Mouse (Mus musculus) liver, embryonic 13.5 days (tissue): ENCODE results near the gene Ints5. TPM values are rescaled to one million over a fixed set of nuclear protein-coding genes. Genes with fewer than 3 reads are reported as not detected.
"Not testable (repeated sequence)": the region's sequence is repeated elsewhere in the genome, so short reads cannot be mapped to it uniquely, and the experiment has no call there.

Experiments
- ATAC-seq: fragments of 200-750 bp; cut with Nextera tagmentation; 2 replicates; pipeline ENCODE4 v1.8.0; 2017; ENCODE audit warnings: low read depth, mild to moderate bottlenecking, moderate number of reproducible peaks, moderate library complexity
- DNase-seq: peaks from one replicate; pipeline ENCODE4 v3.0.0; 2022
- H3K27ac ChIP-seq: fragments of 300-500 bp; sonication (generic); 2 replicates; pipeline ENCODE4 v1.5.1; 2015; ENCODE audit warnings: moderate library complexity, mild to moderate bottlenecking, inconsistent platforms
- H3K27me3 ChIP-seq: fragments of 300-500 bp; sonication (generic); 2 replicates; pipeline ENCODE4 v1.6.1; 2015; ENCODE audit warnings: mild to moderate bottlenecking, inconsistent platforms
- H3K36me3 ChIP-seq: fragments of 300-500 bp; sonication (generic); 2 replicates; pipeline ENCODE4 v1.6.1; 2015; ENCODE audit warnings: mild to moderate bottlenecking, inconsistent platforms
- H3K4me1 ChIP-seq: fragments of 300-500 bp; sonication (generic); replicated peaks from 2 replicates; pipeline ENCODE4 v1.6.1; 2015; ENCODE audit warnings: inconsistent platforms
- H3K4me2 ChIP-seq: fragments of 300-500 bp; sonication (generic); 2 replicates; pipeline ENCODE4 v1.6.1; 2015; ENCODE audit warnings: inconsistent platforms, mild to moderate bottlenecking, moderate library complexity
- H3K4me3 ChIP-seq: fragments of 300-500 bp; sonication (generic); replicated peaks from 2 replicates; pipeline ENCODE4 v1.5.1; 2015; ENCODE audit warnings: mild to moderate bottlenecking, inconsistent platforms
- H3K9ac ChIP-seq: fragments of 300-500 bp; sonication (generic); 2 replicates; pipeline ENCODE4 v1.6.1; 2015; ENCODE audit warnings: mild to moderate bottlenecking, inconsistent platforms
- H3K9me3 ChIP-seq: fragments of 300-500 bp; sonication (generic); replicated peaks from 2 replicates; pipeline ENCODE4 v1.6.1; 2016; ENCODE audit warnings: inconsistent platforms
- WGBS: fragments of 180-500 bp; shearing (Covaris S2); methylation state at CpG from one replicate; pipeline ENCODE4 v1.1.7; 2015; ENCODE audit not compliant: insufficient replicate concordance; 5-methylcytosine and 5-hydroxymethylcytosine counted together
- polyA plus RNA-seq: library from polyadenylated mRNA; unstranded; fragments of >200 nt; fragmentation: Nextera tagmentation; extraction: Ambion mirVana; gene quantifications from 2 replicates; pipeline ENCODE4 v1.2.1, GENCODE M21; 2015

Ints5 gene
- polyA plus RNA-seq, 1 experiment from 2014 or later: 26.1 TPM

- peaks cover 49% of the 10 kb centered on the region for H3K4me1 ChIP-seq
- H3K9me3 ChIP-seq, ATAC-seq, H3K27me3 ChIP-seq, DNase-seq: not testable (repeated sequence)
- WGBS: 62% methylated on average over 3 of the region's 3 CpGs
- peak overlapping the region; percentile 98 for H3K9ac ChIP-seq
- peak overlapping the region; percentile 92 for H3K27ac ChIP-seq
- H3K36me3 ChIP-seq: peaks cover 25% of the 10 kb centered on the region
- H3K4me3 ChIP-seq: peak overlapping the region; percentile 99
- H3K4me2 ChIP-seq: peak overlapping the region; percentile 85
Measured at GRCm38 (mm10) chr19:8870381-8870780, 22.4 kb upstream of the Ints5 start.

- Histone ChIP-seq H3K4me2 (peak overlapping the region; percentile 85), H3K27me3 (no peaks in the 10 kb centered on the region), H3K4me1 (peaks cover 49% of the 10 kb centered on the region), H3K9me3 (no peaks in the 10 kb centered on the region), H3K4me3 (peak overlapping the region; percentile 99), H3K27ac (peak overlapping the region; percentile 92), H3K9ac (peak overlapping the region; percentile 98), H3K36me3 (peaks cover 29% of the 10 kb centered on the region)
- WGBS: 21% methylated on average over 9 of the region's 9 CpGs
- DNase-seq: no peak
- no peak; the same call in none of the 2 replicates for ATAC-seq
Measured at GRCm38 (mm10) chr19:8870838-8871237, 22.0 kb upstream of the Ints5 start.

GRCm38 (mm10) chr19:8871267-8872186, 21.3 kb upstream of the Ints5 start, which contains the start of gene Ubxn1:
TSS of gene Ubxn1 (plus strand) at chr19:8871496.
- Histone ChIP-seq H3K9ac (peak within 1 kb of the TSS; percentile 98), H3K4me3 (peak within 1 kb of the TSS; percentile 99), H3K36me3 (peaks cover 36% of the 10 kb centered on the region), H3K4me1 (peaks cover 49% of the 10 kb centered on the region), H3K27ac (peak within 1 kb of the TSS; percentile 92), H3K9me3 (no peaks in the 10 kb centered on the region), H3K27me3 (no peaks in the 10 kb centered on the region), H3K4me2 (peak within 1 kb of the TSS; percentile 85)
- DNase-seq: peak; percentile 97
- peak; percentile 95 for ATAC-seq
- under 1% methylated on average over 59 of the region's 59 CpGs for WGBS

- peak overlapping the region; percentile 98 for H3K9ac ChIP-seq
- 62% methylated on average over 10 of the region's 10 CpGs for WGBS
Measured at GRCm38 (mm10) chr19:8872266-8872840, 20.5 kb upstream of the Ints5 start.

GRCm38 (mm10) chr19:8875031-8875430, 17.8 kb upstream of the Ints5 start:
- Histone ChIP-seq H3K36me3 (peaks cover 44% of the 10 kb centered on the region), H3K9me3 (no peaks in the 10 kb centered on the region), H3K4me1 (peaks cover 48% of the 10 kb centered on the region), H3K27me3 (no peaks in the 10 kb centered on the region), H3K4me3 (no peak overlapping the region), H3K9ac (no peak overlapping the region; the same call in 1 of the 2 replicates), H3K4me2 (no peak overlapping the region), H3K27ac (0 out of 2 replicates have a peak overlapping the region, but pooled peaks have one; percentile 1)
- ATAC-seq (no peak), DNase-seq (no peak)
- WGBS: 86% methylated on average over 7 of the region's 7 CpGs

More at GRCm38 (mm10) chr19:8872266-8872840, 20.5 kb upstream of the Ints5 start:
- Histone ChIP-seq H3K4me2 (peak overlapping the region; percentile 85), H3K27ac (peak overlapping the region; percentile 92), H3K4me3 (peak overlapping the region; percentile 99), H3K27me3 (no peaks in the 10 kb centered on the region), H3K9me3 (no peaks in the 10 kb centered on the region), H3K4me1 (peaks cover 49% of the 10 kb centered on the region), H3K36me3 (peaks cover 42% of the 10 kb centered on the region)
- no peak for ATAC-seq
- no peak for DNase-seq

GRCm38 (mm10) chr19:8880311-8881033, 12.3 kb upstream of the Ints5 start, which contains the start of gene Uqcc3:
TSS of gene Uqcc3 (minus strand) at chr19:8880923.
- Histone ChIP-seq H3K36me3 (peaks cover 19% of the 10 kb centered on the region), H3K4me1 (peaks cover 18% of the 10 kb centered on the region), H3K4me2 (peak within 1 kb of the TSS; percentile 89), H3K27ac (peak within 1 kb of the TSS; percentile 84), H3K4me3 (peak within 1 kb of the TSS; percentile 91), H3K27me3 (no peaks in the 10 kb centered on the region), H3K9me3 (no peaks in the 10 kb centered on the region), H3K9ac (peak within 1 kb of the TSS; percentile 90)
- under 1% methylated on average over 42 of the region's 42 CpGs for whole genome bisulfite sequencing
- DNase-seq (peak; percentile 83), ATAC-seq (peak; percentile 97)

- Histone ChIP-seq H3K4me1 (peaks cover 18% of the 10 kb centered on the region), H3K36me3 (peaks cover 13% of the 10 kb centered on the region), H3K9me3 (no peaks in the 10 kb centered on the region), H3K9ac (peak overlapping the region; percentile 90), H3K27me3 (no peaks in the 10 kb centered on the region), H3K27ac (no peak overlapping the region), H3K4me3 (peak overlapping the region; percentile 91), H3K4me2 (peak overlapping the region; percentile 89)
- ATAC-seq (no peak; the same call in 1 of the 2 replicates), DNase-seq (no peak)
- WGBS: 11% methylated on average over 3 of the region's 3 CpGs
Measured at GRCm38 (mm10) chr19:8881034-8881392, 11.8 kb upstream of the Ints5 start.

- peaks cover 35% of the 10 kb centered on the region for H3K4me1 ChIP-seq
- no peak for ATAC-seq
Measured at GRCm38 (mm10) chr19:8883616-8884015, 9.2 kb upstream of the Ints5 start, which contains the start of the genes Lbhd1 and Gm49403. TSS of gene Lbhd1 (plus strand) at chr19:8883732. TSS of gene Gm49403 (plus strand) at chr19:8883930.

GRCm38 (mm10) chr19:8886916-8887584, 5.8 kb upstream of the Ints5 start:
- WGBS: 50% methylated on average over 1 of the region's 1 CpGs
- Histone ChIP-seq H3K27me3 (no peaks in the 10 kb centered on the region), H3K4me1 (peaks cover 43% of the 10 kb centered on the region), H3K9ac (peak overlapping the region; percentile 83), H3K4me3 (peak overlapping the region; percentile 73), H3K4me2 (peak overlapping the region; percentile 84), H3K27ac (peak overlapping the region; percentile 89), H3K36me3 (peaks cover 19% of the 10 kb centered on the region), H3K9me3 (no peaks in the 10 kb centered on the region)
- DNase-seq (no peak), ATAC-seq (no peak)

More at GRCm38 (mm10) chr19:8883616-8884015, 9.2 kb upstream of the Ints5 start, which contains the start of the genes Lbhd1 and Gm49403:
- H3K27me3 ChIP-seq: no peaks in the 10 kb centered on the region
- no peaks in the 10 kb centered on the region for H3K36me3 ChIP-seq
- no peak within 1 kb of the TSS for H3K4me3 ChIP-seq
- H3K9me3 ChIP-seq: no peaks in the 10 kb centered on the region
- no peak within 1 kb of the TSS for H3K27ac ChIP-seq
- 69% methylated on average over 3 of the region's 3 CpGs for WGBS
- DNase-seq: no peak
- no peak within 1 kb of the TSS for H3K9ac ChIP-seq
- H3K4me2 ChIP-seq: no peak within 1 kb of the TSS
